Mouse (Mus musculus) CH12.LX (cell line): ENCODE results near the gene Lrrc61. TPM values are rescaled to one million over a fixed set of nuclear protein-coding genes. Genes with fewer than 3 reads are reported as not detected.

Experiments used
- DNase-seq: peaks from one replicate; pipeline ENCODE4 v3.0.0-alpha.2; 2013; ENCODE audit errors: extremely low read depth
- H3K27ac ChIP-seq: 2 replicates; pipeline ENCODE4 v1.5.1; 2012; ENCODE audit warnings: low read depth, mild to moderate bottlenecking, control low read depth, moderate library complexity; ENCODE audit not compliant: insufficient read depth
- H3K27me3 ChIP-seq: replicated peaks from 2 replicates; pipeline ENCODE3; 2012; ENCODE audit warnings: inconsistent platforms
- H3K36me3 ChIP-seq, 2 experiments: replicated peaks in 1 of 2; 2 replicates each; pipeline versions ENCODE3 to v1.6.1; 2012; ENCODE audit warnings: inconsistent platforms in 1 of 2, low read length in 1 of 2, mild to moderate bottlenecking in 1 of 2, mixed read lengths in 1 of 2, moderate library complexity in 1 of 2; ENCODE audit not compliant: control insufficient read depth in 1 of 2, insufficient read depth in 1 of 2
- H3K4me1 ChIP-seq, 2 experiments: 2 replicates each; pipeline ENCODE4 v1.6.1; 2012; ENCODE audit warnings: inconsistent platforms in 1 of 2, moderate library complexity in 1 of 2; ENCODE audit not compliant: insufficient read depth in 2 of 2, control insufficient read depth in 1 of 2
- H3K4me2 ChIP-seq: 2 replicates; pipeline ENCODE4 v1.6.1; 2012; ENCODE audit warnings: low read depth, mild to moderate bottlenecking, control low read depth; ENCODE audit not compliant: poor library complexity, insufficient read depth, severe bottlenecking
- H3K4me3 ChIP-seq, 3 experiments: fragments of 150-350 bp in 1 of 3; sonication (generic) in 1 of 3; replicated peaks in 1 of 3; 2 replicates each; pipeline versions ENCODE3 to v1.5.1; 2011 to 2012; ENCODE audit warnings: low read depth in 2 of 3, low read length in 2 of 3, mild to moderate bottlenecking in 2 of 3, moderate library complexity in 2 of 3, control low read depth in 1 of 3, improper control_type of control experiment in 1 of 3, inconsistent platforms in 1 of 3, mixed read lengths in 1 of 3; ENCODE audit not compliant: poor library complexity in 1 of 3
- H3K79me2 ChIP-seq: replicated peaks from 2 replicates; pipeline ENCODE4 v1.6.1; 2012; ENCODE audit warnings: mild to moderate bottlenecking, moderate library complexity; ENCODE audit not compliant: control insufficient read depth, poor library complexity, insufficient read depth, severe bottlenecking; ENCODE audit errors: extremely low read depth
- H3K9ac ChIP-seq: 2 replicates; pipeline ENCODE4 v1.6.1; 2012; ENCODE audit warnings: low read depth, mild to moderate bottlenecking, control low read depth, moderate library complexity; ENCODE audit not compliant: insufficient read depth
- H3K9me3 ChIP-seq: replicated peaks from 2 replicates; pipeline ENCODE3; 2012; ENCODE audit warnings: low read length, inconsistent platforms, mixed read lengths
- BHLHE40 ChIP-seq: IDR thresholded peaks from 2 replicates; pipeline ENCODE4 v1.6.1; 2011; ENCODE audit warnings: mild to moderate bottlenecking, low read depth, low read length, improper control_type of control experiment
- CHD1 ChIP-seq: IDR thresholded peaks from 2 replicates; pipeline ENCODE4 v1.6.1; 2012; ENCODE audit warnings: low read depth, low read length, improper control_type of control experiment, inconsistent platforms
- CHD2 ChIP-seq: IDR thresholded peaks from 2 replicates; pipeline ENCODE4 v1.6.1; 2011; ENCODE audit warnings: low read length, improper control_type of control experiment
- CTCF ChIP-seq, 2 experiments: IDR thresholded peaks in 1 of 2; conservative IDR thresholded peaks in 1 of 2; 2 replicates each; pipeline ENCODE4 v1.5.1; 2011 to 2012; ENCODE audit warnings: low read depth in 2 of 2, low read length in 2 of 2, improper control_type of control experiment in 1 of 2, inconsistent platforms in 1 of 2, mild to moderate bottlenecking in 1 of 2, moderate library complexity in 1 of 2
- E2F4 ChIP-seq: IDR thresholded peaks from 2 replicates; pipeline ENCODE4 v1.6.1; 2011; ENCODE audit warnings: low read depth, low read length, improper control_type of control experiment; ENCODE audit not compliant: insufficient replicate concordance
- EP300 ChIP-seq: IDR thresholded peaks from 2 replicates; pipeline ENCODE4 v1.6.1; 2011; ENCODE audit warnings: low read length, improper control_type of control experiment
- GABPA ChIP-seq: IDR thresholded peaks from 2 replicates; pipeline ENCODE4 v1.6.1; 2012; ENCODE audit warnings: low read depth, low read length, improper control_type of control experiment, inconsistent platforms; ENCODE audit not compliant: insufficient replicate concordance
- IRF4 ChIP-seq: IDR thresholded peaks from 2 replicates; pipeline ENCODE4 v1.6.1; 2014; ENCODE audit warnings: low read depth, mild to moderate bottlenecking, inconsistent platforms, low read length, improper control_type of control experiment
- JUN ChIP-seq: IDR thresholded peaks from 2 replicates; pipeline ENCODE4 v1.6.1; 2011; ENCODE audit warnings: low read depth, mild to moderate bottlenecking, low read length, improper control_type of control experiment, moderate library complexity; ENCODE audit not compliant: insufficient read depth
- MAFK ChIP-seq: IDR thresholded peaks from 2 replicates; pipeline ENCODE4 v1.6.1; 2011; ENCODE audit warnings: low read length, improper control_type of control experiment; ENCODE audit not compliant: insufficient replicate concordance
- MAX ChIP-seq: IDR thresholded peaks from 2 replicates; pipeline ENCODE4 v1.6.1; 2011; ENCODE audit warnings: low read length, improper control_type of control experiment
- MEF2A ChIP-seq: IDR thresholded peaks from 2 replicates; pipeline ENCODE4 v1.6.1; 2014; ENCODE audit warnings: low read depth, mild to moderate bottlenecking, inconsistent platforms, low read length, improper control_type of control experiment, borderline replicate concordance
- MYC ChIP-seq: IDR thresholded peaks from 2 replicates; pipeline ENCODE4 v1.6.1; 2011; ENCODE audit warnings: low read depth, mild to moderate bottlenecking, improper control_type of control experiment, low read length
- NELFE ChIP-seq: IDR thresholded peaks from 2 replicates; pipeline ENCODE4 v1.6.1; 2011; ENCODE audit warnings: low read depth, low read length, improper control_type of control experiment
- NRF1 ChIP-seq: IDR thresholded peaks from 2 replicates; pipeline ENCODE4 v1.6.1; 2014; ENCODE audit warnings: low read depth, mild to moderate bottlenecking, inconsistent platforms, low read length, improper control_type of control experiment, moderate library complexity
- PAX5 ChIP-seq: IDR thresholded peaks from 2 replicates; pipeline ENCODE4 v1.6.1; 2012; ENCODE audit warnings: low read length, inconsistent platforms, mixed read lengths
- POLR2A ChIP-seq: IDR thresholded peaks from 2 replicates; pipeline ENCODE4 v1.6.1; 2011; ENCODE audit warnings: low read depth, mild to moderate bottlenecking, improper control_type of control experiment, low read length
- POLR2AphosphoS2 ChIP-seq: IDR thresholded peaks from 2 replicates; pipeline ENCODE4 v1.6.1; 2011; ENCODE audit warnings: low read depth, low read length, improper control_type of control experiment
- RCOR1 ChIP-seq: conservative IDR thresholded peaks from 2 replicates; pipeline ENCODE4 v1.6.1; 2012; ENCODE audit warnings: low read depth, mild to moderate bottlenecking, inconsistent platforms, low read length, improper control_type of control experiment
- SIN3A ChIP-seq: IDR thresholded peaks from 2 replicates; pipeline ENCODE4 v1.6.1; 2012; ENCODE audit warnings: low read length, improper control_type of control experiment, inconsistent platforms
- SMC3 ChIP-seq: IDR thresholded peaks from 2 replicates; pipeline ENCODE4 v1.6.1; 2011; ENCODE audit warnings: low read depth, low read length, improper control_type of control experiment
- TBP ChIP-seq: conservative IDR thresholded peaks from 2 replicates; pipeline ENCODE4 v1.6.1; 2011; ENCODE audit warnings: low read depth, low read length, improper control_type of control experiment
- USF1 ChIP-seq: IDR thresholded peaks from 2 replicates; pipeline ENCODE4 v1.6.1; 2014; ENCODE audit warnings: low read depth, mild to moderate bottlenecking, inconsistent platforms, low read length, improper control_type of control experiment
- USF2 ChIP-seq: conservative IDR thresholded peaks from 2 replicates; pipeline ENCODE4 v1.6.1; 2011; ENCODE audit warnings: low read depth, low read length, improper control_type of control experiment
- ZMIZ1 ChIP-seq: IDR thresholded peaks from 2 replicates; pipeline ENCODE4 v1.6.1; 2012; ENCODE audit warnings: low read depth, mild to moderate bottlenecking, inconsistent platforms, low read length, improper control_type of control experiment
- dilution Hi-C: fragments of 300-500 bp; cut with MboI; formaldehyde crosslinking; loops from 2 replicates; pipeline ENCODE4 v1.14.3; 2020; ENCODE audit warnings: low sequenced_read_pairs; ENCODE audit not compliant: extremely low pct_unique_long_range_greater_than_20kb, extremely low pct_ligation_motif_present
- in situ Hi-C: fragments of 300-500 bp; cut with MboI; formaldehyde crosslinking; loops from 3 replicates; pipeline ENCODE4 v1.14.3; 2019; ENCODE audit warnings: low sequenced_read_pairs, low pct_ligation_motif_present, low pct_unique_long_range_greater_than_20kb, mixed read lengths
- polyA plus RNA-seq: library from polyadenylated mRNA; unstranded; fragments of >175 nt; gene quantifications from 2 replicates; pipeline ENCODE4 v1.2.1, GENCODE M21; 2012; ENCODE audit warnings: low read depth; ENCODE audit not compliant: insufficient read length
- total RNA-seq, 2 experiments: library from RNA; depleted of rRNA; stranded (reverse); fragments of 300-350 nt in 1 of 2; fragments of >200 nt in 1 of 2; gene quantifications; 2 replicates each; pipeline ENCODE4 v1.2.3; 2012 to 2014

Lrrc61 gene
- total and polyA plus RNA-seq, 3 experiments, result 5.6 to 14.2 (median 13.7) TPM

GRCm38 (mm10) chr6:48608124-48608523, 53.5 kb downstream of the Lrrc61 start:
- Histone ChIP-seq H3K4me1 (peaks cover 0 to 9% of the 10 kb centered on the region in 2 experiments; a peak in 1 of 4 replicates), H3K79me2 (no peaks in the 10 kb centered on the region), H3K27ac (no peak overlapping the region), H3K4me2 (no peak overlapping the region), H3K9ac (no peak overlapping the region), H3K9me3 (no peaks in the 10 kb centered on the region), H3K4me3 (no peak overlapping the region), H3K27me3 (no peaks in the 10 kb centered on the region), H3K36me3 (peaks cover 5 to 45% of the 10 kb centered on the region in 2 experiments)
- no peak for DNase-seq
- dilution Hi-C loops, result no loop called here
- TF ChIP-seq BHLHE40 (no peak), NELFE (no peak), MYC (no peak), POLR2AphosphoS2 (no peak), TBP (no peak), ZMIZ1 (no peak), SMC3 (no peak), NRF1 (no peak), CTCF (conservative IDR thresholded peaks at IDR 0.05 in 1 of 2, IDR thresholded peaks at IDR 0.05 in 1 of 2; ENCODE audit: low read depth in 2 of 2, low read length in 2 of 2) (no peak), SIN3A (no peak), JUN (no peak), POLR2A (no peak), RCOR1 (no peak), E2F4 (no peak), MEF2A (no peak)
- in situ Hi-C loops, result no loop called here

- H3K27me3 ChIP-seq, result no peaks in the 10 kb centered on the region
- H3K36me3 ChIP-seq, result peaks cover 10 to 58% of the 10 kb centered on the region in 2 experiments
- H3K79me2 ChIP-seq, result no peaks in the 10 kb centered on the region
- H3K9me3 ChIP-seq, result no peaks in the 10 kb centered on the region
- H3K9ac ChIP-seq, result no peak overlapping the region
- dilution Hi-C loops, result no loop called here
- no peak overlapping the region for H3K4me2 ChIP-seq
- peaks cover 0 to 12% of the 10 kb centered on the region in 2 experiments; a peak in 1 of 4 replicates for H3K4me1 ChIP-seq
- H3K27ac ChIP-seq, result no peak overlapping the region
- TF ChIP-seq BHLHE40, result no peak
- no peak for TF ChIP-seq EP300
- no peak for TF ChIP-seq ZMIZ1
- TF ChIP-seq RCOR1, result no peak
- TF ChIP-seq PAX5, result no peak
- TF ChIP-seq USF1, result no peak
- TF ChIP-seq GABPA, result no peak
- TF ChIP-seq CHD1, result no peak
- TF ChIP-seq POLR2AphosphoS2, result no peak
- TF ChIP-seq MAX, result no peak
- TF ChIP-seq MYC, result no peak
- no peak for TF ChIP-seq USF2
- TF ChIP-seq SIN3A, result no peak
- TF ChIP-seq POLR2A, result no peak
- no peak for TF ChIP-seq E2F4
- TF ChIP-seq CHD2, result no peak
- TF ChIP-seq MEF2A, result no peak
- no peak for TF ChIP-seq NELFE
- no peak for TF ChIP-seq IRF4
- no peak for TF ChIP-seq MAFK
- TF ChIP-seq, all 38 proteins: peak for 0
- in situ Hi-C loops, result no loop called here
- no peak overlapping the region for H3K4me3 ChIP-seq
- no peak for DNase-seq
Observed at GRCm38 (mm10) chr6:48609512-48609911, 54.9 kb downstream of the Lrrc61 start.
